Mouse (Mus musculus) cortical plate, adult 2 months (tissue): ENCODE data around the gene Psat1. TPM values are rescaled to one million over a fixed set of nuclear protein-coding genes. Genes with fewer than 3 reads are reported as not detected.

Source experiments
- H3K27ac ChIP-seq: fragments of 200-500 bp; 2 replicates; pipeline ENCODE4 v1.5.1; 2012; ENCODE audit warnings: low read length, control low read depth, inconsistent platforms; ENCODE audit not compliant: insufficient read depth
- H3K4me1 ChIP-seq: fragments of 200-500 bp; 2 replicates; pipeline ENCODE4 v1.6.1; 2011; ENCODE audit warnings: low read length; ENCODE audit not compliant: control insufficient read depth, insufficient read depth
- H3K4me3 ChIP-seq: fragments of 200-500 bp; 2 replicates; pipeline ENCODE4 v1.5.1; 2011; ENCODE audit warnings: mild to moderate bottlenecking, low read length, control low read depth; ENCODE audit not compliant: insufficient read depth
- CTCF ChIP-seq: fragments of 200-500 bp; IDR thresholded peaks from 2 replicates; pipeline ENCODE4 v1.5.1; 2011; ENCODE audit warnings: mild to moderate bottlenecking, control low read depth, low read length; ENCODE audit not compliant: insufficient read depth; ENCODE audit errors: extremely low read depth
- POLR2A ChIP-seq: fragments of 200-500 bp; IDR thresholded peaks from 2 replicates; pipeline ENCODE4 v1.6.1; 2011; ENCODE audit warnings: mild to moderate bottlenecking, low read length, control low read depth; ENCODE audit not compliant: insufficient read depth; ENCODE audit errors: extremely low read depth
- polyA plus RNA-seq: library from polyadenylated mRNA; depleted of rRNA; stranded (reverse); fragments of >200 nt; gene quantifications from 2 replicates; pipeline ENCODE4 v1.2.3, GENCODE M21; 2012; rRNA removed

Psat1 gene
- polyA plus RNA-seq: 114 and 125 TPM in 2 replicates

- Histone ChIP-seq H3K4me1 (no peaks in the 10 kb centered on the region), H3K4me3 (no peak within 1 kb of the TSS), H3K27ac (no peak within 1 kb of the TSS)
- TF ChIP-seq POLR2A: no peak
- TF ChIP-seq CTCF: no peak
Measured at GRCm38 (mm10) chr19:15947237-15947636, at the start of gene Psat1. Gene Psat1, minus strand, starts transcription at chr19:15947337.

GRCm38 (mm10) chr19:15990102-15990501 is 43.0 kb upstream of the Psat1 start:
- H3K27ac ChIP-seq: no peak overlapping the region
- H3K4me1 ChIP-seq: no peaks in the 10 kb centered on the region
- H3K4me3 ChIP-seq: no peak overlapping the region
- no peak for TF ChIP-seq CTCF
- TF ChIP-seq POLR2A: no peak

DNA sequence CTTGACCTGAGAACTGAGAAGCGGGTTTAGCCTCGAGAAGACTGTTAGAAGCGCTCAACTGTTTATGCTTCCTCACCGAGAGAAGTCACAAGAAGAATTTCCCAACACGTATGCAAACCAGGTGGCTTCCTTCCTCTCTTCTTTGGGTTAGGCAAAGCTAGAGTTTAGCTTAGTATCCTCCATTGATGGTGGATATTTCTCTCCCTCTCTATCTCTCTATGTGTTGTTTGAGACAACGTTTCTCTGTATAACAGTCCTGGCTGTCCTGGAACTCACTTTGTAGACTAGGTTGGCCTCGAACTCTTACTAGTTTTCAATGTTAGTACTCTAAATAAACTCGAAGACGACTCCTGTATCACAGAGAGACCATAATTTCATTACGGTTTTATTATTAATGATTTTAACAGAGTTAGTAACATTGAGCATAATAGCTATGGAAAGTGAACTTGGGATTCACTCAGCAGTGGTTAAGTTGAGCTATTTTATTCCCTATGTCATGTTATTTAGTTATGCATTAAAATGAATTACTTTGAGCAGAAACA is 38.1 kb upstream of the Psat1 start:
- H3K4me3 ChIP-seq: peak overlapping the region; percentile 58
- no peak for TF ChIP-seq CTCF
- TF ChIP-seq POLR2A: no peak
- H3K27ac ChIP-seq: no peak overlapping the region
- no peaks in the 10 kb centered on the region; the same call in 1 of the 2 replicates for H3K4me1 ChIP-seq

GRCm38 (mm10) chr19:15984449-15985171 is 37.5 kb upstream of the Psat1 start, which contains the start of gene Cep78:
Gene Cep78, minus strand, starts transcription at chr19:15984989.
- Histone ChIP-seq H3K27ac (peak within 1 kb of the TSS; percentile 47; the same call in 1 of the 2 replicates), H3K4me3 (peak within 1 kb of the TSS; percentile 58), H3K4me1 (no peaks in the 10 kb centered on the region; the same call in 1 of the 2 replicates)
- no peak for TF ChIP-seq CTCF
- TF ChIP-seq POLR2A: peak; percentile 93

- Histone ChIP-seq H3K27ac (no peak overlapping the region), H3K4me1 (no peaks in the 10 kb centered on the region; the same call in 1 of the 2 replicates), H3K4me3 (peak overlapping the region; percentile 58)
- TF ChIP-seq POLR2A (no peak), CTCF (no peak)
Measured at GRCm38 (mm10) chr19:15983739-15984344, 36.7 kb upstream of the Psat1 start.

GRCm38 (mm10) chr19:15982926-15983738 is 36.0 kb upstream of the Psat1 start:
- no peak overlapping the region for H3K27ac ChIP-seq
- H3K4me3 ChIP-seq: no peak overlapping the region

DNA sequence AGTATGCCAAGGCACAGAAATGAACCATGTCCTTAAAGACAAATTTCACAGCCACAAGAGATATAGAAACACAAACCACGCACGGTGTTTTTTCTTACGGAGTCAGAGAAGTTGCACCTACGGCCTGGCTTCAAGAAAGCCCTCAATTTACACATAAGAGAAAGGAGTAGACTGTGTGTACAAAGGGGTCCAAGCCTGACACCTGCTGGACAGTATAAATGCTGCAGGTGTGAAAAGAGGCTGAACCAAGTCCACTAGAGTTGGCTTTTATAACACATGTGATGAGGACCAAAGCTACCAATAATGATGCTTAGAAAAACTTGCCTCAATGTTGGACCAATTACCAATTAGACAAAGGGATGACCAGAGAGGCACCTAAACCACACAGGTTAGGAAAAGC is 34.7 kb upstream of the Psat1 start:
- no peak overlapping the region for H3K4me3 ChIP-seq
- TF ChIP-seq CTCF (peak; percentile 55), POLR2A (no peak)
- no peak overlapping the region for H3K27ac ChIP-seq
- H3K4me1 ChIP-seq: no peaks in the 10 kb centered on the region; the same call in 1 of the 2 replicates

More at GRCm38 (mm10) chr19:15982926-15983738, 36.0 kb upstream of the Psat1 start:
- TF ChIP-seq POLR2A (no peak), CTCF (no peak)
- H3K4me1 ChIP-seq: no peaks in the 10 kb centered on the region; the same call in 1 of the 2 replicates

GRCm38 (mm10) chr19:15973365-15973764 is 26.2 kb upstream of the Psat1 start:
- TF ChIP-seq POLR2A (no peak), CTCF (no peak)

DNA sequence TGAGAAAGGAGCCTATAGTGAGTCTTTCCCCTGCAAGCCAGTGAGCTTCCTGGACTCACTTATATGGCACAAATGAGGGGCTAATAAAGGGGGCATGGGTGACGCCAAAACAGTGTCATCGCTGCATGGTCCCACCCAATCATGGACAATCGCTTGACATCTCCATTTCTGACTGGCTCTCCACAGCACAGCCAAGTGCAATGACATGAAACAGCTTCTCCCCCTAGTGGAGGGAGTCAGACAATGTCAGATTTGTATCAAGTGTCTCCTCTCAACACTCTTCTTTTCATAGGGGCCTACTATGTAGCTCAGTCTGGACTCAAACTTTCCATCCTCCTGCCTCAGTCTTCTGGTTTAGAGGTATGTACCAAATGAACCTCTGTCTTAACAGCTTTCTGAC is 17.9 kb upstream of the Psat1 start:
- TF ChIP-seq CTCF (peak; percentile 76), POLR2A (no peak)
- no peak overlapping the region for H3K27ac ChIP-seq

More at GRCm38 (mm10) chr19:15973365-15973764, 26.2 kb upstream of the Psat1 start:
- Histone ChIP-seq H3K27ac (no peak overlapping the region), H3K4me1 (no peaks in the 10 kb centered on the region), H3K4me3 (no peak overlapping the region)

DNA sequence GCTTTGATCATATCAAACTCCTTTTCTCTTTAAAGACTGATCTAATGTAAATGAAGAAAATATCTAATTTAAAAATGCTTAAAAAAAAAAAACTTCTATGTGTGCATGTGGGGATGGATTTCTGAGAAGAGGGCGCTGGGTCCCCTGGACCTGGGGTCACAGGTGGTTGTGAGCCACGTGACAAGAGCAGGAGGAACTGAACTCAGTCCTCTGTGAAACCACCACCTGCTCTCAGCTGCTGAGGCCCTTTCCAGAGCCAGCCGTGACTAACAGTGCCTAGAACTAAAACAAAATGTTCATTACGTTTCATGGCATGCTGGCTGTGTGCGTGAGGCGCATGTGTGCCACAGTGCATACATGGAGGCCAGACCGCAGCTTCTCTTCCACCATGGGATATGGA is 17.4 kb upstream of the Psat1 start:
- no peak for TF ChIP-seq CTCF
- TF ChIP-seq POLR2A: no peak
- Histone ChIP-seq H3K27ac (no peak overlapping the region), H3K4me1 (no peaks in the 10 kb centered on the region), H3K4me3 (no peak overlapping the region)

More for the DNA sequence above, 17.9 kb upstream of the Psat1 start:
- Histone ChIP-seq H3K4me3 (no peak overlapping the region), H3K4me1 (no peaks in the 10 kb centered on the region)
